Mouse (Mus musculus) hematopoietic stem cell, adult 5-6 weeks (primary cell): ENCODE measurements around the gene Atp1b1. TPM values are rescaled to one million over a fixed set of nuclear protein-coding genes. Genes with fewer than 3 reads are reported as not detected.

ENCODE experiments used
- total RNA-seq: library from RNA; stranded (forward); fragments of 172-1452, 232-1000 nt; gene quantifications from 2 replicates; pipeline ENCODE4 v1.2.3, GENCODE M21; 2017

Atp1b1 gene
- total RNA-seq, 1 experiment from 2014 or later: 3.1 TPM

Other genes starting within 250 kb of the Atp1b1 start
- 2.8 and 3.4 TPM in 2 replicates for gene Slc19a2, start 209.3 kb downstream of the Atp1b1 start, total RNA-seq
- gene Ccdc181, start 182.8 kb downstream of the Atp1b1 start, total RNA-seq: 46.7 and 48.4 TPM in 2 replicates
- gene Nme7, start 154.2 kb downstream of the Atp1b1 start, total RNA-seq: 46.6 and 55.8 TPM in 2 replicates
- 41.2 and 56.4 TPM in 2 replicates for gene Blzf1, start 150.9 kb downstream of the Atp1b1 start, total RNA-seq